Comparison of ENCODE assay signal across 31 mouse cellular contexts in the genomic region with DNA sequence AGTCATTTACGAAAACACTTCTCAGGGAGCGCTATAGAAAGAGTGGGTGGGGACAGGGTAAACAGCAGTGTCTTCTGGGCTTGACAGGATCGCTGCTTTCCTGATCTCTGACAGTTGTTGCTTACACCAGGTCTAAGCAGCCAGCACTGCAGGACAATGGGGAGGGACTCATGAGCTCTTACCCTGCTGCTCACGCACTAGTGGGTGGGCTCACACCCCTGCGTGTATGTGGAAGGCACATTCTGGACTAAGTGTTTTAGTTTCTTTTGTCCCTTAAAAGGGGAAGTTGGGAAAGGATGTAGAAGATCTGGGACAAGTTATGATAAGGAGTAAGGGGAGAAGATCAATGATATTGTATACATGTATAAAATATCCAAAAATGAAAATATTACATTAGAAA.
"Had no signal": no experiment of that assay in that cellular context is flagged by ENCODE, and none has a peak within 500 bp of the region (broad histone marks: within the 10 kb centered on the region; RNA-seq: fewer than 3 reads in every experiment).

No protein-coding gene starts in this region.

- H3K9me3 ChIP-seq: limb, embryonic 10.5 days; limb, embryonic 12.5 days; limb, embryonic 13.5 days; limb, embryonic 15.5 days; liver, embryonic 12.5 days; liver, embryonic 13.5 days; liver, embryonic 15.5 days; lung, embryonic 15.5 days; megakaryocyte, embryonic 14.5 days; midbrain, embryonic 10.5 days; midbrain, embryonic 12.5 days; midbrain, embryonic 13.5 days; midbrain, embryonic 15.5 days had no signal

- ATAC-seq: liver, embryonic 12.5 days; liver, postnatal 0 days; lung, postnatal 0 days; midbrain, embryonic 13.5 days; midbrain, embryonic 15.5 days; midbrain, embryonic 16.5 days had no signal

- H3K27ac ChIP-seq: limb, embryonic 10.5 days; limb, embryonic 12.5 days; limb, embryonic 13.5 days; limb, embryonic 15.5 days; liver, embryonic 12.5 days; liver, embryonic 13.5 days; liver, embryonic 14.5 days; liver, embryonic 15.5 days; lung, embryonic 15.5 days; macrophage; midbrain, embryonic 10.5 days; midbrain, embryonic 12.5 days; midbrain, embryonic 13.5 days; midbrain, embryonic 15.5 days had no signal

- H3K4me2 ChIP-seq: limb, embryonic 12.5 days; limb, embryonic 13.5 days; limb, embryonic 15.5 days; liver, embryonic 11.5 days; liver, embryonic 12.5 days; liver, embryonic 13.5 days; liver, embryonic 15.5 days; lung, embryonic 14.5 days; lung, embryonic 15.5 days; midbrain, embryonic 11.5 days; midbrain, embryonic 12.5 days; midbrain, embryonic 13.5 days; midbrain, embryonic 15.5 days had no signal

- H3K9ac ChIP-seq: limb, embryonic 12.5 days; limb, embryonic 13.5 days; limb, embryonic 15.5 days; liver, embryonic 12.5 days; liver, embryonic 13.5 days; liver, embryonic 14.5 days; liver, embryonic 15.5 days; liver, postnatal 0 days; lung, embryonic 14.5 days; lung, embryonic 15.5 days; midbrain, embryonic 12.5 days; midbrain, embryonic 13.5 days; midbrain, embryonic 15.5 days had no signal

- H3K27me3 ChIP-seq: limb, embryonic 12.5 days; limb, embryonic 13.5 days; limb, embryonic 15.5 days; liver, embryonic 12.5 days; liver, embryonic 13.5 days; liver, embryonic 15.5 days; lung, embryonic 15.5 days; megakaryocyte, embryonic 14.5 days; midbrain, embryonic 12.5 days; midbrain, embryonic 13.5 days; midbrain, embryonic 15.5 days had no signal

- H3K4me3 ChIP-seq: limb, embryonic 10.5 days; limb, embryonic 12.5 days; limb, embryonic 13.5 days; limb, embryonic 15.5 days; liver, embryonic 12.5 days; liver, embryonic 13.5 days; liver, embryonic 15.5 days; lung, embryonic 15.5 days; megakaryocyte, embryonic 14.5 days; midbrain, embryonic 10.5 days; midbrain, embryonic 12.5 days; midbrain, embryonic 13.5 days; midbrain, embryonic 15.5 days; myocyte had no signal

- H3K36me3 ChIP-seq: liver, embryonic 12.5 days; liver, embryonic 13.5 days; liver, embryonic 15.5 days; midbrain, embryonic 12.5 days; midbrain, embryonic 13.5 days; midbrain, embryonic 15.5 days had no signal

- H3K4me1 ChIP-seq: limb, embryonic 10.5 days; limb, embryonic 12.5 days; limb, embryonic 13.5 days; limb, embryonic 15.5 days; liver, embryonic 13.5 days; liver, embryonic 15.5 days; lung, embryonic 15.5 days; midbrain, embryonic 10.5 days; midbrain, embryonic 12.5 days; midbrain, embryonic 13.5 days; midbrain, embryonic 15.5 days had no signal

- DNase-seq: left cerebral cortex, postnatal 4 days; liver; liver, embryonic 13.5 days; liver, postnatal 0 days; lung, adult 18-20 months; lung, adult 2 months; lung, embryonic 14.5 days; lung, postnatal 10 days; lung, postnatal 14 days; lung, postnatal 36 days; lung, postnatal 4 days; midbrain, embryonic 14.5 days had no signal
